Mouse (Mus musculus) liver, embryonic 11.5 days (tissue): ENCODE data around the gene Chl1. TPM values are rescaled to one million over a fixed set of nuclear protein-coding genes. Genes with fewer than 3 reads are reported as not detected.

Experiments used
- ATAC-seq: fragments of 200-750 bp; cut with Nextera tagmentation; replicated peaks from 2 replicates; pipeline ENCODE4 v1.8.0; 2017; ENCODE audit warnings: moderate number of reproducible peaks, mild to moderate bottlenecking, moderate TSS enrichment, moderate library complexity; ENCODE audit not compliant: low FRiP score
- DNase-seq: peaks from one replicate; pipeline ENCODE4 v3.0.0-alpha.2; 2017; ENCODE audit warnings: low spot score
- H3K27ac ChIP-seq: fragments of 300-500 bp; sonication (generic); 2 replicates; pipeline ENCODE4 v1.5.1; 2014; ENCODE audit warnings: mild to moderate bottlenecking, low read depth, low read length, control low read depth
- H3K27me3 ChIP-seq: fragments of 300-500 bp; sonication (generic); replicated peaks from 2 replicates; pipeline ENCODE4 v1.6.1; 2014; ENCODE audit warnings: low read length, mixed read lengths; ENCODE audit not compliant: control insufficient read depth, insufficient read depth
- H3K36me3 ChIP-seq: fragments of 300-500 bp; sonication (generic); 2 replicates; pipeline ENCODE4 v1.6.1; 2014; ENCODE audit warnings: mild to moderate bottlenecking, low read length, moderate library complexity, mixed read lengths; ENCODE audit not compliant: control insufficient read depth, insufficient read depth
- H3K4me1 ChIP-seq: fragments of 300-500 bp; sonication (generic); replicated peaks from 2 replicates; pipeline ENCODE4 v1.6.1; 2014; ENCODE audit warnings: low read length, mixed read lengths; ENCODE audit not compliant: control insufficient read depth, insufficient read depth
- H3K4me2 ChIP-seq: fragments of 300-500 bp; sonication (generic); 2 replicates; pipeline ENCODE4 v1.6.1; 2014; ENCODE audit warnings: mild to moderate bottlenecking, control low read depth, moderate library complexity
- H3K4me3 ChIP-seq: fragments of 300-500 bp; sonication (generic); 2 replicates; pipeline ENCODE4 v1.5.1; 2014; ENCODE audit warnings: low read depth, low read length, control low read depth
- H3K9ac ChIP-seq: fragments of 300-500 bp; sonication (generic); 2 replicates; pipeline ENCODE4 v1.6.1; 2014; ENCODE audit warnings: low read depth, low read length, control low read depth
- H3K9me3 ChIP-seq: fragments of 300-500 bp; sonication (generic); 2 replicates; pipeline ENCODE4 v1.6.1; 2016; ENCODE audit warnings: low read length, inconsistent platforms, mixed read lengths; ENCODE audit not compliant: control insufficient read depth
- WGBS: fragments of 180-500 bp; shearing (Covaris S2); extraction: QIAGEN DNeasy Blood & Tissue Kit; methylation state at CpG from one replicate; pipeline ENCODE4 v1.1.7; 2014; 5-methylcytosine and 5-hydroxymethylcytosine counted together
- polyA plus RNA-seq: library from polyadenylated mRNA; unstranded; fragments of >200 nt; fragmentation: Nextera tagmentation; extraction: Ambion mirVana; gene quantifications from 2 replicates; pipeline ENCODE4 v1.2.1, GENCODE M21; 2014

The Chl1 gene
- polyA plus RNA-seq, 1 experiment from 2014 or later, result 0.32 TPM

DNA sequence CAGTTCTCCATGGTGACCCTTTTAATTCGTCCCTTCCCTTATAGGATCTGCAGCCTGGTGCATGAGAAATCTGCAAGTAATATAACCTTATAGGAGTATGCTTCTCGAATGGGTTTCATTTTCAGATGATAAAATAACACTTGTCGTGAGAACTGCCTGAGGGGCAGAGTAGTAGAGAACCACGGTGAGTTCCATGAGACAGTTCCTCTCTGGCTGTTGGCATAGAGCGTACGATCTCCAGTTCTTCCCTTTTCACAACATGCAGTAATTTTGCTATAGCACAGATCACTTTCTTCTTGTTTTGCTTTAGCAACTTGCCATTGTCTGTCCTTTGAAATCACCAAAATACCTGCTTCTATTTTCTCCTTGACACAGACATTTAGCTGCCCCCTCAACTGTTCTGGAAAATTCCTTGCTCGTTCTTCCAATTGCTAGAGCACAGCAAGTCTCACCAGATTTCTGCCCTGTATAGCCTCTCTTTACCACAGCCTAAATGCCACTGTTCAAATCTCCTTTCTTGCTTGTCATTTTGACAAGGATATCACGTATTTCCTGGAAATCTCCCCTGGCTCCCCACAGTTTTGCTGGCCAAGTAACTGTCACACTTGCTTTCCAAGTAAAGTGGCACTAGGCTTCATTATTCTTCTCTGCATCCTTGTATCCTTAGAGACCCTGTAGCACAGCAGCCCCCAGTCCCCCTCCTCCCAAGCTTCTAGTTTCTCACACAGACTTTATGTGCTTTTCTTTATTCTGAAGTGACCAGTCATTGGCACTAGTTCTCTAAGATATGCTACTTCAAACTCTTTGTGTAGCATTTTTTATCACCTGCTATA lies 16.8 kb downstream of the Chl1 start:
- WGBS, result 68% methylated on average over 8 of the region's 8 CpGs
- no peak overlapping the region for H3K9ac ChIP-seq
- H3K4me2 ChIP-seq, result no peak overlapping the region
- ATAC-seq (no peak), DNase-seq (no peak)
- H3K27me3 ChIP-seq, result no peaks in the 10 kb centered on the region
- no peak overlapping the region for H3K27ac ChIP-seq
- H3K4me1 ChIP-seq, result no peaks in the 10 kb centered on the region
- no peaks in the 10 kb centered on the region for H3K9me3 ChIP-seq
- no peak overlapping the region for H3K4me3 ChIP-seq
- no peaks in the 10 kb centered on the region for H3K36me3 ChIP-seq

DNA sequence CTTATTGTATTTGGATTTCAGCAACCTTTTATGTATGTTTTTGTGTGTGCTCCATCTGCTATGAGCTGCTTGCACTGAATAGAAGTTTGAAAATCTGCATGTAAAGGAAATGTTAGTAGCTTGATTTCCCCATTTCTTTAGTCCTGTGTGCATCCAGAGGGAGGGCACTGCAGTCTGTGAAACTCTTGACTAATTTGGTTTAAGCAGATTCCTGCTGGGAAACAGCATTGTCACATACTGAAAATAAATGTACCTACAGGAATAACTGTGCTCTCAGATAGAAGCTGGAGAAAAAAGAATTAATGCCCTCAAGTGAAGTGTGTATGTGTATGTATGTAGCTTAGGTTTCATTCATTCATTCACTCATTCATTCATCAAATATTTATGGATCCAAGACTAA lies 22.7 kb downstream of the Chl1 start:
- Histone ChIP-seq H3K4me3 (no peak overlapping the region), H3K36me3 (no peaks in the 10 kb centered on the region), H3K9me3 (no peaks in the 10 kb centered on the region), H3K9ac (no peak overlapping the region), H3K4me2 (no peak overlapping the region), H3K4me1 (no peaks in the 10 kb centered on the region), H3K27ac (no peak overlapping the region), H3K27me3 (no peaks in the 10 kb centered on the region)
- DNase-seq (no peak), ATAC-seq (no peak)

DNA sequence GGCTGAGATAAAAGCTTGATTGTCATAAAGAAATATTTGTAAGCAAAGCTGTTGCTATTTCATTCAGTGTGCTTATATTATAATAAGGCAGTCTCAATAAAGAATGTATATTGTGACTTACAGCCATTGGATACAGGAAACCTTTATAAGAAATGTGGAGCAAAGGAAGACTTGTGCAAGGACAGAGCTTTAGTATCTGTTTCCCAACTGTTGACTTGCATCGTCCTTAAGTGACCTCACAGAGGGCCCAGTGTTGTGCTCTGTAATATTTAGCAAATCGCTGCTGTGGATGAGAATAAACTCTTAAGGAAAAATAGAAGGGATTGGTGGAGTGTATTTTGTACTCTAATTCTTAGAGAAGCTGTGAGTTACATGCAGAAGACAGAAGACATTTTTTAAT lies 23.6 kb downstream of the Chl1 start:
- DNase-seq (no peak), ATAC-seq (no peak)
- Histone ChIP-seq H3K36me3 (no peaks in the 10 kb centered on the region), H3K4me2 (no peak overlapping the region), H3K27ac (no peak overlapping the region), H3K4me3 (no peak overlapping the region), H3K27me3 (no peaks in the 10 kb centered on the region), H3K4me1 (no peaks in the 10 kb centered on the region), H3K9me3 (no peaks in the 10 kb centered on the region), H3K9ac (no peak overlapping the region)
- WGBS, result 76% methylated on average over 2 of the region's 2 CpGs

DNA sequence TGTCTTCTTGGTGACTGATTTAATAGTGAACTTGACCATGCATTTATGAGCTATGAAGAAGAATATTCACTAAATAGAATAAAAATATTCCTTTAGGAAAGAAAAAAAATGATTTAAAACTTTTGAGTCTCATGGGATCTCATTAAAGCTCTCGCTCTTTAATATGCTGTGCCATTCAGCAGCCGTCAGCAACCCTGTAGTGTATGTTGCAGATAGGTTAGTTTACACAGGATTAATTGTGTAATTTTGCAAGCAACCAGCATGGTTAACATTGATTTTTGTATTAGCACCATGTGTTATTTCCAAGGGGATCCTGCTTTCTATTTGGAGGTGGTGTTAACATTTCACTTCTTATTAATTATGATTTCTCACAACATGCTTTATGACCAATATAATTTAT lies 32.2 kb downstream of the Chl1 start:
- 86% methylated on average over 2 of the region's 2 CpGs for WGBS
- Histone ChIP-seq H3K4me1 (no peaks in the 10 kb centered on the region), H3K4me3 (no peak overlapping the region), H3K9ac (no peak overlapping the region), H3K27me3 (no peaks in the 10 kb centered on the region), H3K9me3 (no peaks in the 10 kb centered on the region), H3K36me3 (no peaks in the 10 kb centered on the region), H3K4me2 (no peak overlapping the region), H3K27ac (no peak overlapping the region)
- ATAC-seq, result no peak
- no peak for DNase-seq

DNA sequence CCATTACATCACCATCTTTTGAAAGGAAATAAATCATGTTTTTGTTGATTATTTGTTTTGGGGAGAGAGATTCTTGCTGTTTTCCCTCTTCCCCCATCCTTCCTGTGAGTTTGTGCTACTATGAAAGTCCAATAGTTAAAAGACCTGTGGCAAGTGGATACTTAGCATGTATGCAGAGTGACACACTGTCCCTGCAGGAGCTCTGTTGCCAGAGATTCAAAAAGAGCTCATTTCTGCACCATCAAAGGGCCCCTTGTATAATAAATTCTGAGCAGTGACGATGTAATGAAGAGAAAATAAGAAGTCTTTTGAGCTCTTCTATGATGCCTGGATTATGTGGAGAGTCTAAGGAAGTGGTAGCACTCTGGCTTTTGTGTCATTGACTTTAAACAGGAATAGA lies 33.4 kb downstream of the Chl1 start:
- Histone ChIP-seq H3K4me3 (no peak overlapping the region), H3K4me1 (no peaks in the 10 kb centered on the region), H3K27ac (no peak overlapping the region), H3K36me3 (no peaks in the 10 kb centered on the region), H3K27me3 (no peaks in the 10 kb centered on the region), H3K9ac (no peak overlapping the region), H3K4me2 (no peak overlapping the region), H3K9me3 (no peaks in the 10 kb centered on the region)
- WGBS, result 74% methylated on average over 1 of the region's 1 CpGs
- ATAC-seq (no peak), DNase-seq (no peak)

DNA sequence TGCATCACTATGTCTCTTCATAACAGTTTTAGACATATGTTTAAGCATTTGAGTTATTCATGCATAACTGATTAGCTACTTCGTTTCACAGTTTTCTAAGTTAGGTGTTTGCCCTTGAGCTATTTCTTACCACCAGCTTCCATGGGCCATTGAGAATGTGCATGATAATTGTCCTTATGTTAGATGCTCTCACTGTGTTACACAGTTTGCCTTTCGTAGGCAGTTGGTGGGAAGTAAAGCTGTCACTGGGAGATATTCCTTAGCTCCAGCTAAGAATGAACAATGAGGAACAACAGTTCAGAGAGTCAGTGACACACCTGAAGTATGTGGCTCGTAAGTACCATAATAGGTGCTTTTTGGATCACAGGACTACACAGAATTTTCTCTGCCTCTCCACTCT lies 35.9 kb downstream of the Chl1 start:
- H3K4me2 ChIP-seq, result no peak overlapping the region
- H3K4me3 ChIP-seq, result no peak overlapping the region
- H3K27me3 ChIP-seq, result no peaks in the 10 kb centered on the region
- no peak overlapping the region for H3K9ac ChIP-seq
- no peaks in the 10 kb centered on the region for H3K36me3 ChIP-seq
- H3K9me3 ChIP-seq, result no peaks in the 10 kb centered on the region
- no peak overlapping the region for H3K27ac ChIP-seq
- H3K4me1 ChIP-seq, result no peaks in the 10 kb centered on the region
- WGBS, result 77% methylated on average over 3 of the region's 3 CpGs
- ATAC-seq (no peak), DNase-seq (no peak)

DNA sequence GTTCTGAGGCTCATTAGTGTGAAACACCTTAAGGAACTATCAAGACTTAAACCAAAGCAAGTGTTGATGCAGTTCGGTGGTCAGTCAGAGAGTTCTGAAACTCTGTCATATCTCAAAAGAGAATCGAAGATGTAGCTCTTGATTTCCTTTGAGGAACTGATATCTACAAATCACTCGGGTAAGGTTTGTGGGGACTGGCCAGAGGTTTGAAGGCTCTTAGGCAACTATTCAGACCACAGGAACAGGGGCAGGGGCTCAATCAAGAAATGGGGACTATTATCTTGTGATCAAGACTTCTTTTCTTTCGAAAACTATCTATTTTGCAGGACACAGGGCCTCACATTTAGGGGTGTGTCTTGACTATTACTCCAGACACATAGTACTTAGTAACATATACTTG lies 39.5 kb downstream of the Chl1 start:
- Histone ChIP-seq H3K4me3 (no peak overlapping the region), H3K36me3 (no peaks in the 10 kb centered on the region), H3K9ac (no peak overlapping the region), H3K9me3 (no peaks in the 10 kb centered on the region), H3K4me1 (no peaks in the 10 kb centered on the region), H3K27me3 (no peaks in the 10 kb centered on the region), H3K27ac (no peak overlapping the region), H3K4me2 (no peak overlapping the region)
- DNase-seq, result no peak
- WGBS, result 61% methylated on average over 4 of the region's 4 CpGs
- no peak for ATAC-seq

DNA sequence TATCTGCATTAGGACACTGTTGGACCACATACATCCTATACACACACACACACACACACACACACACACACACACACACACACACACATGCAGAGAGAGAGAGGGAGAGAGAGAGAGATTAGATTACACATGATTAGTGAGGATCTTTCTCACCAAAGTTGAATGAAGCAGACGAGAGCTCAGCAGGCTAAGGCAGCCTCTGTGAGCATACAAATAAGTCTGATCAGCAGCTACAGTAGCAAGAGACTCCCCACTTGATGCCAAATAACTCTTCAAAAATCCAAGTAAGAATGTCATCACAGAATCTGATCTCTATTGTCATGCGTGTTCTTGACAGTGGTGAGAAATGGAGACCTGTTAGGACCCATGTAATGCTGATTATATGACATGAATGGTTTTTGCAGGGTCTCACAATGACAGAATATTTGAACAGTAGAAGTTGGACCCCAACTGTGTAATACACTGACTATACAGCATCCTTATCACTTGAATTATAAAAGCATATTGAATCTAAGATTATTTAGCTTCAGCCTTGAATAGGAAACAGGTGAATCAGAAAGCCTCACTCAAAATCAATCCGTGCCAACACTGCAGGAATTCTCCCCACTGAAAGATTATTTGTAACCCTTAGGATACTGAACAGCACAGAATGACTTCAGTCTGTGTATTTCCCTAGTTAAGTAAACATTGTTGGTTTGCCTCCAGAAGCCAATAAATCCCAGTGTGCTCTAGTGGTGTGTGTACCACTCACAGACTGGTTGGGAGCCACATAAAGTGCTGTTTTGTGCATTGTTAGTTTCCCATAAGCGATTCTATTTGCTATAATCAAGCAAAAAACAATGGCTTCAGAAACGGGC lies 47.9 kb downstream of the Chl1 start:
- Histone ChIP-seq H3K4me1 (no peaks in the 10 kb centered on the region), H3K9me3 (no peaks in the 10 kb centered on the region), H3K27me3 (no peaks in the 10 kb centered on the region), H3K9ac (no peak overlapping the region), H3K4me3 (no peak overlapping the region), H3K27ac (no peak overlapping the region), H3K4me2 (no peak overlapping the region), H3K36me3 (no peaks in the 10 kb centered on the region)
- no peak for ATAC-seq
- DNase-seq, result no peak
- WGBS, result 69% methylated on average over 5 of the region's 5 CpGs

DNA sequence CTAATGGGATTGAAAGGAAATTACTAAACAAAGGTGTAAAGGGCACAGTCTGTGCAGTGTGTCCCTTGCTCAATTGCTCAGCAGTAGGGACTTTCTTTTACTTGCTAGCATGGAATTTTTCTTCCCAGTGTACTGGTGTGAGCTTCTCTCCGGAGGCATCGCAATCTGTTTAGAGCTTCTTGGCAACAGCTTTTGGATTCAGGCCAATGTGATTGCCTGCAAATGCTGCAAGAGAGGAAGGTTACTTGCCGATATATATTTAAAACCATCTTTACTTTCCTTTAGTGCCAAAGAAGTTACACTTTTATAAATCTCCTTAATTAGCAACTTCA lies 48.5 kb downstream of the Chl1 start:
- Histone ChIP-seq H3K9me3 (no peaks in the 10 kb centered on the region), H3K4me2 (no peak overlapping the region), H3K27ac (no peak overlapping the region), H3K27me3 (no peaks in the 10 kb centered on the region), H3K4me1 (no peaks in the 10 kb centered on the region), H3K36me3 (no peaks in the 10 kb centered on the region), H3K9ac (no peak overlapping the region), H3K4me3 (no peak overlapping the region)
- no peak for DNase-seq
- ATAC-seq, result no peak
- WGBS, result 77% methylated on average over 3 of the region's 3 CpGs
